Comparison of ENCODE assay signal across 9 mouse cellular contexts in the genomic region with DNA sequence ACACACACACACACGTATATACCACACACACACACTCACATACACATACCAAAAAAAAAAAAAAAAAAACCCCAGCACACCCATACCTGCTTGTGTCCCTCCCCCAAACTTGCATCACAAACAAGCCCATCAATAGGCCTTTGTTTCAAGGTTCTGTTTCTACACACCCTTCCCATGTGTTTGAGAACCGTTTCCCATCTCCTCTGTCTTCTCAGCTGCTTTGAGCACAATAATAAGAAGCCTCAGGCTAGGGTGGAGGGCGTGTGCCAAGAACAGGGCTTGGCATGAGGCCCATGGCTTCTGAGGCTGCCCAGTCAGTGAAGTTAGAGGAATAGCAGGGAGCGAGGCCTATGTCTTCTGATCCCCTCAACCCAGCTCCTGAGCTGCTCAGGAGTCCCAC. TPM values are rescaled to one million over a fixed set of nuclear protein-coding genes. Genes with fewer than 3 reads are reported as not detected.
DNase-seq lines count a peak whose midpoint lies in the region; ATAC-seq lines count a peak whose summit lies in the region.
"Had no signal": no experiment of that assay in that cellular context is flagged by ENCODE, and none has a peak within 500 bp of the region (broad histone marks: within the 10 kb centered on the region; RNA-seq: fewer than 3 reads in every experiment).

No protein-coding gene starts in this region.

- DNase-seq in heart, postnatal 14 days, result peak; percentile 50 to 52
- DNase-seq in heart, adult 9 months (ENCODE audit: low spot score in 2 of 2), result no peak
- DNase-seq in testis, postnatal 10 days (ENCODE audit: low spot score), result peak; percentile 69
- DNase-seq in testis, postnatal 14 days (ENCODE audit: low spot score), result no peak
- DNase-seq in fibroblast of lung, adult 2 months (ENCODE audit: low read depth), result peak; percentile 56
- DNase-seq in spleen, adult 12 weeks (ENCODE audit: low spot score), result no peak

- intact Hi-C loops in heart, postnatal 14 days (cut with DNase I), result loop anchor here (10.0 kb wide), 1 partner anchor 471 kb away; no protein-coding TSS in a partner anchor

- no peak for ATAC-seq in inflammation-experienced regulatory T-cells, adult 6 months
- ATAC-seq in erythroid progenitor cell, adult 5-6 weeks (replicated peaks; ENCODE audit: low FRiP score, poor library complexity, severe bottlenecking), result no peak

RNA-seq across cellular contexts. Expression of a gene that starts 31.7 kb away (rescaled TPM):
- 1 to 10 TPM; 1.0 to 1.6 TPM for total RNA-seq in heart, postnatal 14 days (2021)
- not detected for polyA plus RNA-seq in inflammation-experienced regulatory T-cells, adult 6 months (2017; shearing (Covaris generic))
- total RNA-seq in erythroid progenitor cell, adult 5-6 weeks (2015; ENCODE audit: low replicate concordance), result not detected in 2 replicates
- not detected in 2 replicates for total RNA-seq in erythroid progenitor cell, adult 5-6 weeks (2017; ENCODE audit: low replicate concordance)
- total RNA-seq: hematopoietic stem cell, adult 5-6 weeks had no signal

RNA-seq across cellular contexts. Expression of a gene that starts 50.9 kb away (rescaled TPM):
- total RNA-seq in heart, postnatal 14 days (2021), result 10 to 100 TPM; 36.7 to 39.6 TPM
- 10 to 100 TPM; 10.0 to 16.8 (median 10.8) TPM for polyA plus RNA-seq in inflammation-experienced regulatory T-cells, adult 6 months (2017; shearing (Covaris generic))
- total RNA-seq in erythroid progenitor cell, adult 5-6 weeks (2015; ENCODE audit: low replicate concordance), result 4.3 and 10.1 TPM in 2 replicates
- 2.2 and 7.1 TPM in 2 replicates for total RNA-seq in erythroid progenitor cell, adult 5-6 weeks (2017; ENCODE audit: low replicate concordance)

Comparison
In these comparisons a context has a peak if more than half of its experiments do, and no peak if none do; other contexts are left out.
1. DNase-seq: peak in heart, postnatal 14 days (2 of 2), testis, postnatal 10 days (single experiment) and fibroblast of lung, adult 2 months (single experiment); none in heart, adult 9 months (0 of 2), testis, postnatal 14 days (single experiment) and spleen, adult 12 weeks (single experiment).